ENCODE assay signal across 8 mouse cellular contexts in genomic region chr14:37137596-37137995, GRCm38 (mm10). TPM values are rescaled to one million over a fixed set of nuclear protein-coding genes. Genes with fewer than 3 reads are reported as not detected.
"Had no signal": no experiment of that assay in that cellular context is flagged by ENCODE, and none has a peak within 500 bp of the region (broad histone marks: within the 10 kb centered on the region; RNA-seq: fewer than 3 reads in every experiment).

No protein-coding gene starts in this region.

RNA-seq across cellular contexts. Expression of gene 2610528A11Rik, which starts 23.8 kb away (rescaled TPM):
- polyA plus RNA-seq: midbrain, embryonic 10.5 days; midbrain, embryonic 12.5 days; midbrain, embryonic 14.5 days; midbrain, embryonic 16.5 days; neural tube, embryonic 11.5 days had no signal

RNA-seq across cellular contexts. Expression of gene Cdhr1, which starts 39.4 kb away (rescaled TPM):
- total RNA-seq: megakaryocyte, adult 5-6 weeks; megakaryocyte-erythroid progenitor cell, adult 5-6 weeks had no signal
- polyA plus RNA-seq: lung, embryonic 14.5 days had no signal
